In genomic region chr2:45170272-45170671, GRCm38 (mm10) we compare ENCODE assay signal across 18 mouse cellular contexts. TPM values are rescaled to one million over a fixed set of nuclear protein-coding genes. Genes with fewer than 3 reads are reported as not detected.
DNase-seq lines count a peak whose midpoint lies in the region; ATAC-seq and TF ChIP-seq lines count a peak whose summit lies in the region.
"Had no signal": no experiment of that assay in that cellular context is flagged by ENCODE, and none has a peak within 500 bp of the region (broad histone marks: within the 10 kb centered on the region; RNA-seq: fewer than 3 reads in every experiment).

No protein-coding gene starts in this region.

- ATAC-seq in forebrain, embryonic 13.5 days = peak; percentile 48; the same call in 1 of the 2 replicates
- no peak for ATAC-seq in forebrain, embryonic 11.5 days (replicated peaks; ENCODE audit: low FRiP score)
- ATAC-seq in midbrain, postnatal 0 days (ENCODE audit: low FRiP score) = no peak
- no peak for ATAC-seq in limb, embryonic 13.5 days (ENCODE audit: low FRiP score, low read depth)
- peak; percentile 42; the same call in 1 of the 2 replicates for ATAC-seq in midbrain, embryonic 16.5 days

- no peak for TF ChIP-seq CTCF in midbrain, postnatal 0 days (IDR thresholded peaks at IDR 0.05)
- TF ChIP-seq CTCF in heart, adult 2 months (IDR thresholded peaks at IDR 0.05) = no peak

- intact Hi-C loops in heart, adult 2 months (cut with DNase I) = no loop called here

- TF ChIP-seq EP300 in heart, adult 2 months (IDR thresholded peaks at IDR 0.05; ENCODE audit: insufficient read depth, low read depth, low read length) = no peak

- no peaks in the 10 kb centered on the region for H3K79me2 ChIP-seq in heart, adult 2 months (replicated peaks; ENCODE audit: control insufficient read depth, insufficient read depth, low read length)

- no peak overlapping the region for H3K9ac ChIP-seq in forebrain, embryonic 13.5 days
- no peak overlapping the region for H3K9ac ChIP-seq in forebrain, embryonic 11.5 days (ENCODE audit: low read length)
- no peak overlapping the region for H3K9ac ChIP-seq in midbrain, postnatal 0 days (replicated peaks; ENCODE audit: low read length, poor library complexity, severe bottlenecking)
- H3K9ac ChIP-seq in limb, embryonic 13.5 days = no peak overlapping the region
- no peak overlapping the region for H3K9ac ChIP-seq in midbrain, embryonic 16.5 days (ENCODE audit: low read depth, low read length)
- H3K9ac ChIP-seq in heart, adult 2 months (ENCODE audit: low read depth, low read length) = no peak overlapping the region
- H3K9ac ChIP-seq: embryonic facial prominence, embryonic 12.5 days; neural tube, embryonic 13.5 days had no signal

- no peaks in the 10 kb centered on the region for H3K36me3 ChIP-seq in forebrain, embryonic 13.5 days (ENCODE audit: poor library complexity, severe bottlenecking)
- H3K36me3 ChIP-seq in forebrain, embryonic 11.5 days (ENCODE audit: control insufficient read depth, insufficient read depth, low read length) = no peaks in the 10 kb centered on the region
- H3K36me3 ChIP-seq in midbrain, embryonic 10.5 days = no peaks in the 10 kb centered on the region
- no peaks in the 10 kb centered on the region for H3K36me3 ChIP-seq in midbrain, postnatal 0 days (ENCODE audit: insufficient read depth, low read length)
- no peaks in the 10 kb centered on the region for H3K36me3 ChIP-seq in limb, embryonic 13.5 days
- no peaks in the 10 kb centered on the region for H3K36me3 ChIP-seq in midbrain, embryonic 16.5 days (ENCODE audit: control insufficient read depth, insufficient read depth, low read length)
- no peaks in the 10 kb centered on the region for H3K36me3 ChIP-seq in heart, adult 2 months (ENCODE audit: control insufficient read depth, insufficient read depth, low read length)
- H3K36me3 ChIP-seq: embryonic facial prominence, embryonic 12.5 days; neural tube, embryonic 13.5 days had no signal

- H3K27me3 ChIP-seq in forebrain, embryonic 13.5 days = peaks cover 3% of the 10 kb centered on the region; the same call in 1 of the 2 replicates
- no peaks in the 10 kb centered on the region for H3K27me3 ChIP-seq in forebrain, embryonic 11.5 days (ENCODE audit: control insufficient read depth, insufficient read depth, low read length)
- H3K27me3 ChIP-seq in midbrain, embryonic 10.5 days (ENCODE audit: low read depth, poor library complexity, severe bottlenecking) = no peaks in the 10 kb centered on the region
- no peaks in the 10 kb centered on the region for H3K27me3 ChIP-seq in midbrain, postnatal 0 days (ENCODE audit: insufficient read depth, low read length)
- 0 out of 2 replicates have a peak, but pooled peaks cover 4% of the 10 kb centered on the region for H3K27me3 ChIP-seq in limb, embryonic 13.5 days
- H3K27me3 ChIP-seq in midbrain, embryonic 16.5 days (ENCODE audit: control insufficient read depth, insufficient read depth, low read depth, low read length) = no peaks in the 10 kb centered on the region
- no peaks in the 10 kb centered on the region for H3K27me3 ChIP-seq in heart, adult 2 months (ENCODE audit: control insufficient read depth, insufficient read depth, low read length)
- H3K27me3 ChIP-seq: CH12.LX; embryonic facial prominence, embryonic 12.5 days; neural tube, embryonic 13.5 days had no signal

- H3K4me2 ChIP-seq in forebrain, embryonic 13.5 days = peak overlapping the region; percentile 24; the same call in 1 of the 2 replicates
- no peak overlapping the region for H3K4me2 ChIP-seq in forebrain, embryonic 11.5 days (ENCODE audit: low read depth, low read length, severe bottlenecking)
- no peak overlapping the region for H3K4me2 ChIP-seq in midbrain, postnatal 0 days (ENCODE audit: low read depth, low read length, poor library complexity, severe bottlenecking)
- peak overlapping the region; percentile 19; the same call in 1 of the 2 replicates for H3K4me2 ChIP-seq in limb, embryonic 13.5 days (replicated peaks)
- no peak overlapping the region for H3K4me2 ChIP-seq in midbrain, embryonic 16.5 days (ENCODE audit: low read length)
- H3K4me2 ChIP-seq: embryonic facial prominence, embryonic 12.5 days; neural tube, embryonic 13.5 days had no signal

- peaks cover 29% of the 10 kb centered on the region for H3K4me1 ChIP-seq in forebrain, embryonic 13.5 days
- peaks cover 5% of the 10 kb centered on the region; the same call in 1 of the 2 replicates for H3K4me1 ChIP-seq in forebrain, embryonic 11.5 days (replicated peaks; ENCODE audit: control insufficient read depth, insufficient read depth, low read length)
- peaks cover 47% of the 10 kb centered on the region for H3K4me1 ChIP-seq in midbrain, embryonic 10.5 days
- H3K4me1 ChIP-seq in midbrain, postnatal 0 days (ENCODE audit: insufficient read depth, low read length) = no peaks in the 10 kb centered on the region
- peaks cover 7% of the 10 kb centered on the region; the same call in 1 of the 2 replicates for H3K4me1 ChIP-seq in limb, embryonic 13.5 days
- H3K4me1 ChIP-seq in midbrain, embryonic 16.5 days (ENCODE audit: control insufficient read depth, insufficient read depth, low read length) = peaks cover 7% of the 10 kb centered on the region
- 0 out of 2 replicates have a peak, but pooled peaks cover 2% of the 10 kb centered on the region for H3K4me1 ChIP-seq in heart, adult 2 months (ENCODE audit: control insufficient read depth, insufficient read depth, low read length)

- peaks cover 4% of the 10 kb centered on the region; the same call in 1 of the 2 replicates for H3K9me3 ChIP-seq in forebrain, embryonic 13.5 days (replicated peaks)
- H3K9me3 ChIP-seq in forebrain, embryonic 11.5 days (ENCODE audit: control insufficient read depth, low read length) = no peaks in the 10 kb centered on the region
- H3K9me3 ChIP-seq in midbrain, embryonic 10.5 days (replicated peaks) = peaks cover 4% of the 10 kb centered on the region; the same call in 1 of the 2 replicates
- H3K9me3 ChIP-seq in midbrain, postnatal 0 days (ENCODE audit: low read length) = no peaks in the 10 kb centered on the region
- H3K9me3 ChIP-seq in limb, embryonic 13.5 days = 0 out of 2 replicates have a peak, but pooled peaks cover under 1% of the 10 kb centered on the region
- H3K9me3 ChIP-seq in midbrain, embryonic 16.5 days (replicated peaks; ENCODE audit: control insufficient read depth, low read length, poor library complexity, severe bottlenecking) = no peaks in the 10 kb centered on the region
- H3K9me3 ChIP-seq: embryonic facial prominence, embryonic 12.5 days had no signal

- WGBS in forebrain, embryonic 13.5 days = 38% methylated on average over 3 of the region's 3 CpGs
- 39% methylated on average over 3 of the region's 3 CpGs for WGBS in forebrain, embryonic 11.5 days
- 52% methylated on average over 3 of the region's 3 CpGs for WGBS in midbrain, embryonic 10.5 days
- 69% methylated on average over 3 of the region's 3 CpGs for WGBS in midbrain, postnatal 0 days
- 24% methylated on average over 3 of the region's 3 CpGs for WGBS in limb, embryonic 13.5 days
- WGBS in midbrain, embryonic 16.5 days = 50% methylated on average over 3 of the region's 3 CpGs
- 89% methylated on average over 3 of the region's 3 CpGs for WGBS in heart, adult 2 months

- no peak for DNase-seq in forebrain, embryonic 11.5 days (ENCODE audit: low spot score)
- DNase-seq in midbrain, embryonic 10.5 days (ENCODE audit: low spot score) = no peak
- no peak for DNase-seq in midbrain, postnatal 0 days (ENCODE audit: low spot score)
- no peak for DNase-seq in heart, adult 2 months
- no peak for DNase-seq in lung, adult 18-20 months
- DNase-seq: adrenal gland, postnatal 14 days; cerebellum, adult 2 months; heart, postnatal 4 days; kidney, adult 18-20 months; kidney, postnatal 14 days; lung, adult 2 months had no signal

- no peak overlapping the region for H3K27ac ChIP-seq in forebrain, embryonic 13.5 days
- H3K27ac ChIP-seq in forebrain, embryonic 11.5 days (ENCODE audit: low read depth, low read length) = no peak overlapping the region
- 0 out of 2 replicates have a peak overlapping the region, but pooled peaks have one; percentile 43 for H3K27ac ChIP-seq in midbrain, embryonic 10.5 days (replicated peaks)
- no peak overlapping the region for H3K27ac ChIP-seq in midbrain, postnatal 0 days (ENCODE audit: low read depth, low read length)
- no peak overlapping the region for H3K27ac ChIP-seq in limb, embryonic 13.5 days
- no peak overlapping the region for H3K27ac ChIP-seq in midbrain, embryonic 16.5 days (ENCODE audit: low read length)
- H3K27ac ChIP-seq in heart, adult 2 months = no peak overlapping the region
- H3K27ac ChIP-seq: embryonic facial prominence, embryonic 12.5 days; macrophage; neural tube, embryonic 13.5 days had no signal

- no peak overlapping the region for H3K4me3 ChIP-seq in forebrain, embryonic 13.5 days
- no peak overlapping the region for H3K4me3 ChIP-seq in forebrain, embryonic 11.5 days (ENCODE audit: low read depth, low read length)
- H3K4me3 ChIP-seq in midbrain, embryonic 10.5 days = no peak overlapping the region
- H3K4me3 ChIP-seq in midbrain, postnatal 0 days (ENCODE audit: low read depth, low read length) = no peak overlapping the region
- H3K4me3 ChIP-seq in limb, embryonic 13.5 days = no peak overlapping the region
- no peak overlapping the region for H3K4me3 ChIP-seq in midbrain, embryonic 16.5 days (ENCODE audit: low read depth, low read length)
- no peak overlapping the region for H3K4me3 ChIP-seq in heart, adult 2 months
- H3K4me3 ChIP-seq: embryonic facial prominence, embryonic 12.5 days; neural tube, embryonic 13.5 days had no signal

- no peak for TF ChIP-seq POLR2A in heart, adult 2 months (IDR thresholded peaks at IDR 0.05; ENCODE audit: insufficient read depth, low read depth, low read length)

RNA-seq across cellular contexts. Expression of gene Zeb2, which starts 53.1 kb away (rescaled TPM):
- 74.7 and 85.4 TPM in 2 replicates for polyA plus RNA-seq in forebrain, embryonic 13.5 days (2015; fragmentation: Nextera tagmentation; extraction: Ambion mirVana)
- polyA plus RNA-seq in forebrain, embryonic 11.5 days (2014; fragmentation: Nextera tagmentation; extraction: Ambion mirVana) = 45.6 and 50.0 TPM in 2 replicates
- 48.7 and 60.6 TPM in 2 replicates for polyA plus RNA-seq in midbrain, embryonic 10.5 days (2016; fragmentation: Nextera tagmentation; extraction: Ambion mirVana)
- 39.6 and 48.1 TPM in 2 replicates for total RNA-seq in midbrain, postnatal 0 days (2014; rRNA removed)
- 13.4 and 15.3 TPM in 2 replicates for polyA plus RNA-seq in midbrain, postnatal 0 days (2015; fragmentation: Nextera tagmentation; extraction: Ambion mirVana)
- polyA plus RNA-seq in limb, embryonic 13.5 days (2015; fragmentation: Nextera tagmentation; extraction: Ambion mirVana) = 29.9 and 31.8 TPM in 2 replicates
- polyA plus RNA-seq in midbrain, embryonic 16.5 days (2015; fragmentation: Nextera tagmentation; extraction: Ambion mirVana) = 24.6 and 26.7 TPM in 2 replicates
- 10 to 100 TPM; 46.7 to 50.0 TPM for total RNA-seq in heart, adult 2 months (2021)
- 16.5 and 34.3 TPM in 2 replicates for polyA plus RNA-seq in heart, adult 2 months (2012; rRNA removed)

Comparison
In these comparisons a context has a peak if more than half of its experiments do, and no peak if none do; other contexts are left out.
1. ATAC-seq: peak in forebrain, embryonic 13.5 days (single experiment) and midbrain, embryonic 16.5 days (single experiment); none in forebrain, embryonic 11.5 days (single experiment), midbrain, postnatal 0 days (single experiment) and limb, embryonic 13.5 days (single experiment).
2. H3K4me2 ChIP-seq: peak in forebrain, embryonic 13.5 days (single experiment) and limb, embryonic 13.5 days (single experiment); none in forebrain, embryonic 11.5 days (single experiment), midbrain, postnatal 0 days (single experiment) and midbrain, embryonic 16.5 days (single experiment).